Mouse (Mus musculus): ENCODE results near the gene Adgrb3. TPM values are rescaled to one million over a fixed set of nuclear protein-coding genes. Genes with fewer than 3 reads are reported as not detected.

Adgrb3 gene
- polyA plus RNA-seq, 1 experiment: 54.2 TPM

GRCm38 (mm10) chr1:25081265-25081849 lies 748.1 kb downstream of the Adgrb3 start:
- Histone ChIP-seq H3K27ac (ENCODE audit: insufficient read depth, low read length) (no peak overlapping the region), H3K4me1 (ENCODE audit: control insufficient read depth, insufficient read depth, low read length) (peaks cover 14% of the 10 kb centered on the region), H3K4me3 (ENCODE audit: insufficient read depth, low read length) (no peak overlapping the region)
- no peak for TF ChIP-seq POLR2A (IDR thresholded peaks at IDR 0.05; ENCODE audit: extremely low read depth, insufficient read depth, low read length)

- peaks cover 12% of the 10 kb centered on the region for H3K4me1 ChIP-seq (ENCODE audit: control insufficient read depth, insufficient read depth, low read length)
- H3K27ac ChIP-seq (ENCODE audit: insufficient read depth, low read length): no peak overlapping the region
- no peak for TF ChIP-seq CTCF (IDR thresholded peaks at IDR 0.05; ENCODE audit: extremely low read depth, insufficient read depth, low read length)
- TF ChIP-seq POLR2A (IDR thresholded peaks at IDR 0.05; ENCODE audit: extremely low read depth, insufficient read depth, low read length): no peak
- no peak overlapping the region for H3K4me3 ChIP-seq (ENCODE audit: insufficient read depth, low read length)
Measured at GRCm38 (mm10) chr1:25079395-25079794, 750.1 kb downstream of the Adgrb3 start.

DNA sequence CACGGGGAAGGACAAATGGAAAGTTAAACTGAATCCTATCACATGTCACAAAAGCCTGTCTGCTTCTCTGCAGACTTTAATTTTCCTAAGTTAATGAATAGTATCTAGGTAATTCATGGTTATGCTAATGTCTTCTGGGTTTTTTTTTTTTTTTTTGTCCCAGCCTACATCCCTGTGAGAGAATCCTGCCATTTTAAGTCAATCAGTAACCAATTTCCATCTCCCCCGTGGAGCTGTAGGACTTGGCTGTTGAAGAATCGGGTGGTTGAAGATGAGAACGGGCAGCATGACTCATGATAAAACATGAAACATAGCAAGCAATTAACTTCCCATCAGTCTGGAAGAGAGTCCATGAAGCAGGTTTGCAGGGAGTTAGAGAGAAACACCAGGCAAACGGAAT lies 753.6 kb downstream of the Adgrb3 start:
- H3K27ac ChIP-seq (ENCODE audit: insufficient read depth, low read length): peak overlapping the region; percentile 77; the same call in 1 of the 2 replicates
- no peak overlapping the region for H3K4me3 ChIP-seq (ENCODE audit: insufficient read depth, low read length)
- H3K4me1 ChIP-seq (ENCODE audit: control insufficient read depth, insufficient read depth, low read length): peaks cover 7% of the 10 kb centered on the region; the same call in 1 of the 2 replicates
- no peak for TF ChIP-seq POLR2A (IDR thresholded peaks at IDR 0.05; ENCODE audit: extremely low read depth, insufficient read depth, low read length)
- no peak for TF ChIP-seq CTCF (IDR thresholded peaks at IDR 0.05; ENCODE audit: extremely low read depth, insufficient read depth, low read length)

GRCm38 (mm10) chr1:25063964-25064363 lies 765.5 kb downstream of the Adgrb3 start:
- H3K4me3 ChIP-seq (ENCODE audit: insufficient read depth, low read length): no peak overlapping the region
- no peak overlapping the region for H3K27ac ChIP-seq (ENCODE audit: insufficient read depth, low read length)
- TF ChIP-seq POLR2A (IDR thresholded peaks at IDR 0.05; ENCODE audit: extremely low read depth, insufficient read depth, low read length): no peak
- TF ChIP-seq CTCF (IDR thresholded peaks at IDR 0.05; ENCODE audit: extremely low read depth, insufficient read depth, low read length): no peak
- peaks cover 2% of the 10 kb centered on the region for H3K4me1 ChIP-seq (ENCODE audit: control insufficient read depth, insufficient read depth, low read length)

- Histone ChIP-seq H3K27ac (ENCODE audit: insufficient read depth, low read length) (no peak overlapping the region), H3K4me1 (ENCODE audit: control insufficient read depth, insufficient read depth, low read length) (peaks cover 2% of the 10 kb centered on the region), H3K4me3 (ENCODE audit: insufficient read depth, low read length) (no peak overlapping the region)
- TF ChIP-seq POLR2A (IDR thresholded peaks at IDR 0.05; ENCODE audit: extremely low read depth, insufficient read depth, low read length) (no peak), CTCF (IDR thresholded peaks at IDR 0.05; ENCODE audit: extremely low read depth, insufficient read depth, low read length) (no peak)
Measured at GRCm38 (mm10) chr1:25060935-25061334, 768.6 kb downstream of the Adgrb3 start.

DNA sequence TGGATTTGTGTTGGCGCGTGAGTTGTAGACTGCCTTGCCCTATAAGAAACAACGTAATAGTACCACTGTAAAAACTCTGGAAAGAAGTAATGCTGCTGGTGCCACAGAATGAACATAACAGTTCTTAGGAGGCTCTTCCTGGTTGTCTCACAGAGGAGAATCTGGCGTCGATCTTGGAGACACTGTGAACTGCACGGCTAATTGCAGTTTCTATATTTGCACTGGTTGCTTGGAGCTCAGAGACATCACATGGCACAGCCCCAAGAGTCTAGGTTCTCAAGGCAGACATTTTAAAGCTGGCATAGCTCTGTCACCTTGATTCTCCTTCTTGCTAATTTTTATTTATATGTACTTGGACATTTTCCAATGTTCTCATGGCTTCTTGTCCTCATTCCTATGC lies 769.3 kb downstream of the Adgrb3 start:
- TF ChIP-seq CTCF (IDR thresholded peaks at IDR 0.05; ENCODE audit: extremely low read depth, insufficient read depth, low read length) (no peak), POLR2A (IDR thresholded peaks at IDR 0.05; ENCODE audit: extremely low read depth, insufficient read depth, low read length) (no peak)
- H3K27ac ChIP-seq (ENCODE audit: insufficient read depth, low read length): no peak overlapping the region
- no peak overlapping the region for H3K4me3 ChIP-seq (ENCODE audit: insufficient read depth, low read length)
- peaks cover 2% of the 10 kb centered on the region for H3K4me1 ChIP-seq (ENCODE audit: control insufficient read depth, insufficient read depth, low read length)

DNA sequence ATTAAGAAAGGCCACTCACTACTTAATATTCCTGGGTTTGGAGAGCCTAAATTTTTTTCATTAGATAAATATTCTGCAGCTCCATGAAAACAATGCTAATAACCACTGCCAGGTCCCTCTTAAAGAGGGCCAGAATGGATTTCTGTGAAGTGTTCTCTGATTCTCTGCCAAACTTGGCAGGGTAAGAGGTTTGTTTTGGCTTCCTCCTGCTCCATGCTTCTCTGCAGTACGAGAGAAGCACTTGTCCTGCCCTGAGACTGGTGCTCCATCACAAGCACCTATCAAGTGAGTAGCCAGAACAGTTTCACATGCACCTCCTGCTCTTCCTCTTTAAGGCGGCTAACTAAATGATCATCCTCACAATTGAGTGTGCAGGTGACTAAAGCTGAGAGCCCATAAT lies 771.9 kb downstream of the Adgrb3 start:
- Histone ChIP-seq H3K4me3 (ENCODE audit: insufficient read depth, low read length) (no peak overlapping the region), H3K4me1 (ENCODE audit: control insufficient read depth, insufficient read depth, low read length) (peaks cover 2% of the 10 kb centered on the region), H3K27ac (ENCODE audit: insufficient read depth, low read length) (no peak overlapping the region)
- no peak for TF ChIP-seq CTCF (IDR thresholded peaks at IDR 0.05; ENCODE audit: extremely low read depth, insufficient read depth, low read length)
- no peak for TF ChIP-seq POLR2A (IDR thresholded peaks at IDR 0.05; ENCODE audit: extremely low read depth, insufficient read depth, low read length)

DNA sequence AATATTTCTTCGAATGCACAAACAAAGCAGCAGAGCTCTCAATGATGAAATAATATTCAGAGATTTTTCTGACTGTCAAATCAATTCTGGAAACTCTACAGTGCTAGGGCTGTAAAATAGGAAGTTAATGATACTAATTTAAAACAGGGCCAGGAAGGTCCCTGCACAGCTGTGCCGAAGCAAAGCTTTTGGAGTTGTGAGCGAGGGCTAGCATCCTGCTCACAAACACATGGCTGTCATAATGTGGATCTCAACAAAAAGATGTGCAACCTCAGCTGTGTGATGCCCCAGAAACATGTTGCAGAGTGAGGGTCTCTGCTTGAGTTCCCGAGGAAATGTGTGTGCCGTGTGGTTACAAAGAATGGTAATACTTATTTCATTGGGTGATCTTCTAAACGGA lies 772.3 kb downstream of the Adgrb3 start:
- H3K27ac ChIP-seq (ENCODE audit: insufficient read depth, low read length): no peak overlapping the region
- H3K4me1 ChIP-seq (ENCODE audit: control insufficient read depth, insufficient read depth, low read length): peaks cover 2% of the 10 kb centered on the region
- TF ChIP-seq POLR2A (IDR thresholded peaks at IDR 0.05; ENCODE audit: extremely low read depth, insufficient read depth, low read length) (no peak), CTCF (IDR thresholded peaks at IDR 0.05; ENCODE audit: extremely low read depth, insufficient read depth, low read length) (no peak)
- H3K4me3 ChIP-seq (ENCODE audit: insufficient read depth, low read length): no peak overlapping the region

- peaks cover 2% of the 10 kb centered on the region; the same call in 1 of the 2 replicates for H3K4me1 ChIP-seq (ENCODE audit: control insufficient read depth, insufficient read depth, low read length)
- TF ChIP-seq CTCF (IDR thresholded peaks at IDR 0.05; ENCODE audit: extremely low read depth, insufficient read depth, low read length): no peak
Measured at GRCm38 (mm10) chr1:25042091-25042490, 787.4 kb downstream of the Adgrb3 start.

GRCm38 (mm10) chr1:25034161-25034560 lies 795.3 kb downstream of the Adgrb3 start:
- Histone ChIP-seq H3K27ac (ENCODE audit: insufficient read depth, low read length) (no peak overlapping the region), H3K4me1 (ENCODE audit: control insufficient read depth, insufficient read depth, low read length) (peaks cover 2% of the 10 kb centered on the region; the same call in 1 of the 2 replicates), H3K4me3 (ENCODE audit: insufficient read depth, low read length) (no peak overlapping the region)
- TF ChIP-seq CTCF (IDR thresholded peaks at IDR 0.05; ENCODE audit: extremely low read depth, insufficient read depth, low read length): no peak
- no peak for TF ChIP-seq POLR2A (IDR thresholded peaks at IDR 0.05; ENCODE audit: extremely low read depth, insufficient read depth, low read length)

More at GRCm38 (mm10) chr1:25042091-25042490, 787.4 kb downstream of the Adgrb3 start:
- Histone ChIP-seq H3K27ac (ENCODE audit: insufficient read depth, low read length) (no peak overlapping the region), H3K4me3 (ENCODE audit: insufficient read depth, low read length) (no peak overlapping the region)

All from cortical plate, adult 2 months (tissue).